Mouse (Mus musculus) lung, postnatal 0 days (tissue): ENCODE results near the gene Fam53a.

ENCODE experiments used
- CTCF ChIP-seq: IDR thresholded peaks from 2 replicates; pipeline ENCODE4 v1.5.1; 2016; ENCODE audit warnings: antibody characterized with exemption, mild to moderate bottlenecking
- EP300 ChIP-seq: IDR thresholded peaks from 2 replicates; pipeline ENCODE4 v1.6.1; 2016; ENCODE audit warnings: antibody characterized with exemption, mild to moderate bottlenecking, control low read depth

GRCm38 (mm10) chr5:33609226-33609625, 20.2 kb downstream of the Fam53a start:
- TF ChIP-seq EP300 (no peak), CTCF (no peak)
